Mouse (Mus musculus): ENCODE results near the gene Smdt1.
"Not testable (repeated sequence)": the region's sequence is repeated elsewhere in the genome, so short reads cannot be mapped to it uniquely, and the experiment has no call there.

GRCm38 (mm10) chr15:82395955-82396354, 57.2 kb downstream of the Smdt1 start:
- TF ChIP-seq CTCF (IDR thresholded peaks at IDR 0.05; ENCODE audit: low read depth, low read length); POLR2A (IDR thresholded peaks at IDR 0.05; ENCODE audit: borderline replicate concordance, low read depth, low read length): not testable (repeated sequence)

All from bone marrow macrophage, adult 2 months (primary cell).